Mouse (Mus musculus) right cerebral cortex, adult 2 months (tissue): ENCODE measurements around the gene Epha6.

Experiments used
- DNase-seq, 2 experiments: peaks; one replicate each; pipeline ENCODE4 v3.0.0; 2021 to 2022; ENCODE audit warnings: low spot score in 2 of 2

The Epha6 gene

GRCm38 (mm10) chr16:59682216-59682891 is 923.0 kb downstream of the Epha6 start:
- no peak for DNase-seq

- no peak for DNase-seq
These were observed 938.4 kb downstream of the Epha6 start for GRCm38 (mm10) chr16:59666938-59667337.

- no peak for DNase-seq
These were observed 961.6 kb downstream of the Epha6 start for GRCm38 (mm10) chr16:59643766-59644165.

GRCm38 (mm10) chr16:59639985-59640384 is 965.3 kb downstream of the Epha6 start:
- DNase-seq: no peak

GRCm38 (mm10) chr16:59639102-59639691 is 966.1 kb downstream of the Epha6 start, which contains the start of gene Arl6:
Gene Arl6 (minus strand): TSS chr16:59639391.
- peak; percentile 94 to 97 for DNase-seq

- DNase-seq: no peak
These were observed 970.7 kb downstream of the Epha6 start for GRCm38 (mm10) chr16:59634598-59634997.

- no peak for DNase-seq
These were observed 983.8 kb downstream of the Epha6 start for GRCm38 (mm10) chr16:59621554-59621953.

- DNase-seq: peak; percentile 44 to 55
These were observed 988.2 kb downstream of the Epha6 start for GRCm38 (mm10) chr16:59617167-59617566.

- no peak for DNase-seq
These were observed 989.7 kb downstream of the Epha6 start for GRCm38 (mm10) chr16:59615675-59616074.

- no peak for DNase-seq
These were observed 994.6 kb downstream of the Epha6 start for GRCm38 (mm10) chr16:59610750-59611149.

GRCm38 (mm10) chr16:59604078-59604781 is 1001.1 kb downstream of the Epha6 start:
- DNase-seq: no peak
